Mouse (Mus musculus) telencephalon, adult 2 months (tissue): Measurements from ENCODE around the gene Vmp1.

ENCODE experiments used
- DNase-seq: peaks from one replicate; pipeline ENCODE4 v3.0.0-alpha.2; 2011; ENCODE audit warnings: low read depth, low spot score

Vmp1 gene

DNA sequence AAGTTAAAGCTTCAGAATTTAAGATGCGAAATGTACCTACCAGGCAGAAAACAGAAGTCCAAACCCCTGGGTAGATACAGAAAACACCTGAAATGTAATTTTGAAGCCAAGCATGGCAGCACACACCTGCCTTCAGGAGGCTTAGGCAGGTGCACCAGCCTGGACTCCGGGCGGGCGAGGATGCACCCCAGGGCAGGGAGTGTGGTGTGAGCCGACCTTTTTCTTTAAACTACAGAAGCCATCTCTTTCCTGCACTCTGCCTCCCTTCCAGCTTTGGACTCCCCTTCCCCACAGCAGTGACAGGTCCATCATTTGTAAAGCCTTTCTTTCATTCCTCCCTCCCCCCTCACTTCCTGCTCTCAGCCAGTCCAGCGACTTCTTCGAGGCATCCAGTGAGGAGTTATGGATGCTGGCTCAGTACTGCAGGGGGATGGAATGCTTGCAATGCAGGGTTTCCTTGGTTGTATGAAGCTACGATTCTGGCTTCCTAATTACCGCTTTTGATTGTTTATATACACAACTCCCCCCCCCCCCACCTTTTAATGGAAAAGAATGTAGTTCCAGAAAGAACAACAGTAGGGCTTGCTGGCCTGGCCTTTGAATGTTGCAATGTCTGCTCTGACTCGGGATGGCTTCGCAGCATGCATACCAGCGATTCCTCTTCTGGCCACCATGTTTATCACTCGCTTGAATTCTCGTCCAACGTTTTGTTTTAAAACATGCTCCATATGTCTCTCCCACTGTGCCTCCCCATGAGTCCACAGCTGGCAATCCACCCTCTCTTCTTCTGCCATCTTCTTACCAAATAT, 112.4 kb downstream of the Vmp1 start:
- no peak for DNase-seq

DNA sequence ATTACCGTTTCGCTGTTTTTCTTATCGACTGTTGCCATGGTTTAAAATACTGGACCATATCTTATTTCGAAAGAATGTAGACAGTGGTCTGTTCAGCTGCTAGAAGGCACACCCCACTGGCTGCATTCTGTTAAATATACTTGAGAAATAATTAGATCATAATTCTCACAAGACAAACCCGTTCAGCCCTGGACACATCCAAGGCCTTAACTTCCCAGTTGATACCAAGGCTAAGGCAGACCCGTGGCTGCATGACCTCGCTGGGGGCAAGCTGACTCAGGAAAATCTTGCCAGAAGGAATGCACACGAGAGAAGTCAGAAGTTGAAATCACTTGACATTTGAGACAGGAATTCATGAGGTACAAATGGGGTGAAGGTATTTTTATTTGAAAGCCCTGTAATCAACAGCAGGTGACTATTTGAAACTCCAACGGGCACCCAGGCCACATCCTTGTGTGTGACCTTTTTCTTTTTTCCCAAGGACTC, 113.3 kb downstream of the Vmp1 start:
- DNase-seq: no peak

DNA sequence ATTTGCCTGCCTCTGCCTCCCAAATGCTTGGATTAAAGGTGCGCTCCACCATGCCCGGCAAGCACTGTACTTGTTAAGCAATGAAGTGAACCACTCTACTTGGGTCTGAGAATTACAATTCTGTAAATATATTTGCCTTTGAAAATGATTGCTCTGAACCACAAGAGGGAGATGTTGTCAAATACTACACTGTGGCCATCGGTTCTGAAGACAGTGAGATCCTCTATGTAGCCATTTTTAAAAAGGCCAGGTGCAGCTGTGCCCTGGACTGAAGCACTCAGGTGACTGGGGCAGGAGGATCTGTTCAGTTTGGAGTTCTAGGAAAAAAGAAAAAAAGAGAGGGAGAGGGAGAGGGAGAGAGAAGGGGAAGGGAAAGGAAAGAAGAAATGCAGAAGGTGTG, 115.2 kb downstream of the Vmp1 start:
- DNase-seq: no peak

DNA sequence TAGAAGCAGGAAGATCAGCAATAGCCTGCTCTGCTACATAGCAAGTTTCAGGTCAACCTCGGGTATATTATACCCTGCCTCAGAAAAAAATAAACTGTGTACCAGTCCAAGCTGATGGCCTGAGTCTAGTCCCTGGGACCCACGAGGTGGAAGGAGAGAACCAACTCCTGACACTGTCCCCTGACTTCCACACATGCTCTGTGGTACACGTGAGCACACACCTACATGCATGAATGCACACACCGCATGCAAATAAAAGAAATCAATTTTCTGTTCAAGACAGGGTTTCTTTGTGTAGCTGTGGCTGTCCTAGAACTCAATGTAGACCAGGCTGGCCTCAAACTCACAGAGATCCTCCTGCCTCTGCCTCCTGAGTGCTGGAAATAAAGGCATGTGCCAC, 125.4 kb downstream of the Vmp1 start:
- no peak for DNase-seq

DNA sequence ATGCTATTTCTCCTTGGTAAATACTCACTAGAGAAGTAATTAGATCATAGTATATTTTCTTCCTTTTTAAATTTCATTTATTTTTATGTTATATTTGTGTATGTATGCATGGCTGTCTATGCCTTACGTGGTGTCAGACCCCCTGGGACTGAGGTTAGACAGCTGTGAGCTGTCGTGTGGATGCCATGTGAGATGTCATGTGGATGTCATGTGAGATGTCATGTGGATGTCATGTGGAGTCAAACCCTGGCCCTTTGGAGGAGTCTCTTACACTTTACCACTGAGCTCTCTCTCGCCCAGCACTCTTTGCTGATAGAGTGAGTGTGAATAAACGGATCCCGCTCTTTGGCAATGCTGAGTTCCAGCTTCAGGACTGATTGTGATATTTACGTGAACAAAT, 130.1 kb downstream of the Vmp1 start:
- DNase-seq: no peak

DNA sequence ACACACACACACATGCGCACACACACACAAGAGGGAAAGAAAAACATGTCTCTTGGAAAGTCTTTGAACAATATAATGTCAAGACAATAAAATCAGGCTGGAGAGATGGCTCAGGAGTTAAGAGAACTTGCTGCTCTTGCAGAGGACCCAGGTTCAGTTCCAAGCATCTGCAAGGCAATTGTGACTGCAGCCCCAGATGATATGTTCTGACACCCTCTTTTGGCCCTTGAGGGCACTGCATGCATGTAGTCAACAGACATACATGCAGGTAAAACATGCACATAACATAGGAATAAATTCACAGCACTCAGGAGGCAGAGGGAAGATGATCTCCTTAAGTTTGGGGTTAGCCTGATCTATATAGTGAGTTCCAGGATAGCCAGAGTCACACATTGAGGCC, 136.2 kb downstream of the Vmp1 start:
- DNase-seq: no peak

DNA sequence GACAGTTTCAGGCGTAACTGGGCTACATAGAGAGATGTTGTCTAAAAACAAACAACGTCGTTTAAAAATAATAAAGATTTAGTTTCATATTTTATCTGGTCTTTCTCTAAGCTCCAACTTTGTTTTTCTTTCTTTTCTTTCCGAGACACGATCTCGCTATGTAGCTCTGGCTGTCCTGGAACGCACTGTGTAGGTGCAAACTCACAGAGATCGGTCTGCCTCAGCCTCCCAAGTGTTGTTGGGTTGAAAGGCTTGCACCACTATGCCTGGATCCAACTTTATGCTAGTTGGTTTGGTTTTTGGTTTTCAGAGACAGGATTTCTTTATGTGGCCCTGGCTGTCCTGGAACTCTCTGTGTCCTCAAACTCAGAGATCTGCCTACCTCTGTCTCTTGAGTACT, 138.1 kb downstream of the Vmp1 start:
- DNase-seq: no peak

DNA sequence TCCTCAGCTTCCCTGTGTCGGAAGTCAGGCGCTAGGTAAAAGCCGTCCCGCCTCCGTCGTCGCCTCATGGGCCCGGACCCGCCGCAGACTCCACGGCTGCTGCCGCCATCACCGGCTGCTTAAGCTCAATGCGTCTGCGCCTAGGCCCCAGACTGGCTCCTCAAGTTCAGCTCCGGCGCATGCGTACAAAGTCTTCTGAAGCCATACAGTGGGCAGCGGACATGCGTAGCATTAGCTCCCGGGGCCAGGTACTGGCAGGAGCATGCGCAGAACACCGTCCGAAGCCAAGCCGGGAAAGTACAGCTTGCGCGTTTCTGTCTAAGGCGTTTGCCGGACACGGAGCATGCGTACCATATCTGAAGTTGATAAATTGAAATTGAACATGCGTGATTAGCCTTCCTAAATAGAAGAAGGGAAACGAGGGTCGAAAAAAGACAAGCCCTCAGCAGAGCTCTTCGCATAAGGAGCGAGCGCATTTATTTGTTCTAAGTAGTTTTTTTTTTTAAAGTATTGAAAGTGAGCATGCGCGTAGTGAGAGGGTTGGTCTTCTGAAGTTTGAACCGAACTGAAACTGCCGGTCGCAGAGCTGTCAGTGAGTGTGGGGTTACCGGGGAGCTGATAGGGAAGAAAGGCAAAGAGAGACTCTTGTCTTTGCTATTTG, 138.9 kb downstream of the Vmp1 start, which contains the start of the genes Rps6kb1 and Tubd1:
Gene Rps6kb1, minus strand, starts transcription at position 167 of the 661 bp plus-strand sequence.
Gene Tubd1, plus strand, starts transcription at position 353 of the 661 bp plus-strand sequence.
- peak; percentile 99 for DNase-seq

DNA sequence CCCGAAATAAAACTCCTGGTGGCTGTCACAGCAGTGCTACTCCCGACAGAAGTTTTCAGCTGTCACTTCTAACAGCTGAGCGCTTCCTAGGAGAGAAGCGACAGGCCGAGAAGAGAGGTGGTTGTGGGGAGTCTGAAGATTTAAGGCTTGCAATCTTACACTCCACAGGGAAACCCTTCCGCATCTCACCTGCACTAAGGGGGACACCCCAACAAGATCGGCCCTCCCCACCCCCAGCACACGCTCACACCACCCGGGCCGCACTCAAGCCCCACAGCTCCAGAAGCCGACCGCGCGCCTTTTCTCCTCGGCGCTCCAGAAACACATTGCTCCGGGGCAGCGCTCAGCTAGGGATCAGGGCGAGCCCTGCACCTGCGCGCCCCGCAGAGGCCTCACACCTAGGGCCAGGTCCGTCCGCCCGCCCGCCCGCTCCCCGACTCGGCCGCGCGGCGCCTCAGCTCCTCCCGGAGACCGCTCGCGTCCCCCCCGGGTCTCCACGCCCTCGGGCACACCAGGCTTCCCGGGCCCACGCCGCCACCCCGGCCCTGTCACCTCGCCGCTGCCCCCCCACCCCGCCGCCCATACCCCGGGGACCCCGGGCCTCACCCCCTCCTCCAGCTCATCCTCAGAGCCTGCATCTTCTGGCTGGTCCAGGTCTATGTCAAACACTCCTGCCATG, 139.5 kb downstream of the Vmp1 start:
- DNase-seq: no peak

DNA sequence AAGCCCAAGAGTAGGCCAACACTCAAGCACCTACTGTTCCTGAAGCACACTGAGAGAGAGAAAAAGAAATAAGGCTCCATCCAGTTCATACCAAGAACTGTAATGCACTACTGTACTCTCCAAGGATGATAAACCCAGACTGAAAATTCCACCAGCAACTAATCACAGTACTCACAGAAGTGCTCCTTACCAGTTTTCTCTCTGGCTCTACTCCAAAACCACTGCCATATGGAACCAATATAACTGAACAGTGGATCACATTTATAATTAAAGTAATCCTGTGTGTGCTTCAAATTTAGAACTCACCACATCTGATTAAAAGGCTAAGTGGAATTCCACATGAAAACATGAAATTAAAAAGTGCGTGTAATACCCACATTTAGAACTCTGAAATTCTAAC, 140.8 kb downstream of the Vmp1 start:
- no peak for DNase-seq

DNA sequence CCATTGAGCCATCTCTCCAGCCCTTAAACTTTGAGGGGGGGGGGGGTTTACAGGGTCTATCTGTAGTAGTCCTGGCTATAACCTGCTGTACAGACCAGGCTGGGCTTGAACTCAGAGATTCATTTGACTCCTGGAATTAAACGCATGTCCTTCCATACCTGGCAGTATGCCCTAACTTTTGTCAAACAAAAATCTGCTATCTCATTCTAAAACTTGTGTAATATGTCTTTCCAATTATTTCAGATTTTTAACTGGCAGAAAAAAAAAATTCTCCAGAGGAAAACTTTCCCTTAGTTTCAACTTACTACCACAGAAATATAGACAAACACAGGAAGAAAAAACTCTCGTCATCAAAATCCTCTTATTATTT, 143.2 kb downstream of the Vmp1 start:
- no peak for DNase-seq

DNA sequence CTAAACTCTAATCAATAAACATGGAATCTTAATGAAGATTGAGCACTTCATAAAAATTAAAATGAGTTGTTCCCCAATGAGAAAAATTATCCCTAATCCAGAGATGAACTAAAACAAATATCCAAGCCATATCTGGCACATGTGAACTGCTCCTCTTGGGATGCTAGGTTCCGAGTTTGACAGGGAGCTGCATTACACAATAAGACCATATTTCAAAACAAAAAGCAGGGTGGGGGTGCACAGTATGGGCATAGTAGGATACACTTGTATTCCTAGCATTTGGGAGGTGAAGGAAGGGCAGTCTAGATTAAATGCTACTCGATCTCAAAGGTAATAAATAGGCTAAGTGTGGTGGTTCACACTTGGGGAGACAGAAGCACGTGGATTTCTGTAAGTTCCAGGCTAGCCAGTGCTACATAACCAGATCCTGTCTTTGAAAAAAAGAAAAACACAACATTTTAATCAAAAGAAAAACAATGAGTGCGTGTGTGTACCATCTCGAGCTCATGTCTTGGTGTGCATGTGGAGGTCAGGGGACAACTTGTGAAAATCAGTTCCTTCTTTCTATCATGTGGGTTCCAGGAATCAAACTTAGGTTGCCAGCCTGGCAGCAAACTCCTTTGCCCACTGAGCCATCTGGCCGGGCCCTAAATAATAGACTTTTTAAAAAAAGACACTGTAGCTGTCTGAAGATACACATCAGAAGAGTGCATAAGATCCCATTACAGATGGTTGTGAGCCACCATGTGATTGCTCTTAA, 143.7 kb downstream of the Vmp1 start:
- DNase-seq: no peak

DNA sequence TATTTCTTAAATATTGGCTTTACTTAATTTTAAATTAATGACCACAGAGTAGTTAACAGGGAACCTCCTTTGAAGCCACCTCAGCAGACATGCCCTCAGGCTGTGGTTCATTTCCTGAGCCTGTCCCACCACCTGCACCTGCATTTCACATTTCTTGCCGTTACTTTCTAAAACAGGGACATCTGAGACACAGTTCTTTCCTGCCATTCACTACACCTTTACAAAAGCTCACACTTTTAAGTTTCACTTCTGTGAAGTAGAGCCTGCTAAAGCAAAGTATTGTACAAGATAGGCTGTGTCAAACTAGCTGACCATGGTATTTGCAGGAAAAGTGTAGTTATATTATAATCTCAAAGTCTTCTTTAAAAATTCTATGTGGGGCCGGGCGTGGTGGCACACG, 144.8 kb downstream of the Vmp1 start:
- no peak for DNase-seq

DNA sequence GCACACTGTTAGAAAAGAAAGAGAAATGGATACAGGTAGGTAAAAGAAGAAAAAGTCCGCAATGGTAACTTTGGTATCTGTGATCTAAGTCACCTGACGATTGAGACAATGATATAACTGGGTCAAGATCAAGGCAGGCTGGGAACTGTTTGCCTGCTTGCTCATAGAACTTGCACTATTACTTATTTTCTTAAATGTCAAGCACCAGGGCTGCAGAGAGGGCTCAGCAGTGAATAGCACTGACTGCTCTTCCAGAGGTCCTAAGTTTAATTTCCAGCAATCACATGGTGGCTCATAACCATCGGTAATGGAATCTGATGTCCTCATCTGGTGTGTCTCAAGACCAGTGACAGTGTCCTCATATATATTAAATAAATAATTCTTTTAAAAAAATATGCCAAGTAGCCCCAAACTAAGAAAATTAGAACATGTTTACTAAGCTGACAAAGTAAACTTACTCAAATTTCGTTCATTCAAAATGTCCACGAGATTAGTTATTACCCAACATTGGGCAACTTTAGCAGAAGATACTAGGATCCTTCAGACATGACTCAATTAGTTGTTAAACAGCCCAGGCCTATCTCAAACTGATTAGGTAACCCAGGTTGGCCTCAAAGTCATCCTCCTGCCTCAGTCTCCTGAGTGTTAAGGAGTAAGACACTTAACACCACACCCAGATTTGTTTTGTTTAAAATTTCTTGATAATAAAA, 149.3 kb downstream of the Vmp1 start:
- DNase-seq: no peak
